Mouse (Mus musculus): ENCODE results near the gene Vgll4. TPM values are rescaled to one million over a fixed set of nuclear protein-coding genes. Genes with fewer than 3 reads are reported as not detected.

The Vgll4 gene
- total RNA-seq, 1 experiment from 2014 or later: 82.9 TPM

DNA sequence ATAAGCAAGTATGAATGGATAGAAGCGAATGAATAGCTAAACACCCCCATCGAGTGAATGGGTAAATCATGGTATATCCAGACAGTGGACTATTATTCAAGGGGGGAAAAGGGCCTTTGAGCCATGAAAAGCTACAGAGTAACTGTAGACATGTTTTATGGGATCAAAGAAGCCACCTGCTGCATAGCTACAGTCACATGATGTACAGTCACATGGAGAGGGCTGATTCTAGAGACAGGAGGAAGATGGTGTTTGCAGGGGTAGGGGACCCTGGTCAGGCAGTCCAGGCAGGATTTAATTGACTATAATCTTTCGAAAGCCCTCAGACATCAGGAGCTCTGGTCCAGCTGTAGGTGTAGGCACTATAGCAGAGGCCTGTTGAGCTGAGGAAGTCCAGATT, 133.4 kb downstream of the Vgll4 start:
- no peak for ATAC-seq (ENCODE audit: extremely low read depth, insufficient number of reproducible peaks, low FRiP score, poor library complexity, severe bottlenecking)

DNA sequence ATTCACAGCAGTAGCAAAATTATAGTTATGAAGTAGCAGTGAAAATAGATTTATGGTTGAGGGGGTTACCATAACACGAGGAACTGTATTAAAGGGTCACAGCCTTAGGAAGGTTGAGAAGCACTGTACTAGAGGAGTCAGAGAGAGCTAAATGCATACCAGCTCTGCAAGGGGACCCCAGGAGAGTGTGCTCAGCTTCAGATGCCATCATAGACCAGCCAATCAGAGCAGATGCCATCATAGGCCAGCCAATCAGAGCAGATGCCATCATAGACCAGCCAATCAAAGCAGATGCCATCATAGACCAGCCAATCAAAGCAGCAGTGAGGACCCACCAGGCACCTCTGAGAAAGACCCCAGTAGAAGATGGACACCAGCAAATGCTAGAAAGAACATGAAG, 134.0 kb downstream of the Vgll4 start:
- no peak for ATAC-seq (ENCODE audit: extremely low read depth, insufficient number of reproducible peaks, low FRiP score, poor library complexity, severe bottlenecking)

DNA sequence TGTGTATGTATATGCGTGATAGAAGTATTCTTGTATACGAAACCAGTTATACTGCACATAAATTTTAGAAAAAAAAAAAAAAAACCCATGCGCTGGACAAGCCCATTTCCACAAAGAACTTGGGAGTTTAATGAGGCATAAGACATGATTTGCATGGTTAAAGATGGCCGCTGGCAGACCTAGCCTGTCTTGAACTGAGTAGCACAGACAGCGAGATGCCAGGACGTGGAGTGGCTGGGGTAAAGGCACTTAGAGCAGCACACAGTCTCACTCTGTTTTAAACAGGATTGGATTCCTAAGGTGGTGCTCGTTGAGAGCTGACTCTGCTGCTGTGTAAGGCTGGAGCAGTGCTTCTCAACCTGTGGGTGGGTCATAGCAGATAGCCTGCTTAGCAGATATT, 134.4 kb downstream of the Vgll4 start:
- ATAC-seq (ENCODE audit: extremely low read depth, insufficient number of reproducible peaks, low FRiP score, poor library complexity, severe bottlenecking): no peak

DNA sequence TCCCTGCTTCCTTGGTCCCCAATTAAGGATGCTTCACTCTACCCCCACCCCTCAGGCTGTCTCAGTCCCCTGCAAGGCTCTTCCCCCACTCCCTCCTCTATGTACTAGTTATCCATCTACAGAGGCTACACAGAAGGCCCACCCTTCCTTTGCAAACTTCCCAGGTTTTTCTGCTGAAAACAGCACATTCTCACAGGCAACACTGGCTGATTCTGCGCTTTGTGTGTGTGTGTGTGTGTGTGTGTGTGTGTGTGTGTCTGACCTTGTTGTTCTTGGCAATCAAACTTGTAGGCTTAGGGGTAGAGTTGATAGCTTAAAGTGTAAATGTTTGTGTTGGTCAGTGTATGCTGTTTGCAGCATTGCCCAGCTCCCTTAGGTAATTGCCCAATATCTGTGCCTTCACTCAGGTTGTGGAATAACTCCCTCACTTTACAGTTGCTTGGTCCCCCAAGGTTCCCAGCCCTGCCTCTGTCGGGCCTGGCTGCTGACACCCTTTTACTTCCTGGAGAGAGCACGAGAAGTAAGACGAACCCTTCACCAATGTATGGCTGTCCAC, 135.9 kb downstream of the Vgll4 start:
- no peak for ATAC-seq (ENCODE audit: extremely low read depth, insufficient number of reproducible peaks, low FRiP score, poor library complexity, severe bottlenecking)

DNA sequence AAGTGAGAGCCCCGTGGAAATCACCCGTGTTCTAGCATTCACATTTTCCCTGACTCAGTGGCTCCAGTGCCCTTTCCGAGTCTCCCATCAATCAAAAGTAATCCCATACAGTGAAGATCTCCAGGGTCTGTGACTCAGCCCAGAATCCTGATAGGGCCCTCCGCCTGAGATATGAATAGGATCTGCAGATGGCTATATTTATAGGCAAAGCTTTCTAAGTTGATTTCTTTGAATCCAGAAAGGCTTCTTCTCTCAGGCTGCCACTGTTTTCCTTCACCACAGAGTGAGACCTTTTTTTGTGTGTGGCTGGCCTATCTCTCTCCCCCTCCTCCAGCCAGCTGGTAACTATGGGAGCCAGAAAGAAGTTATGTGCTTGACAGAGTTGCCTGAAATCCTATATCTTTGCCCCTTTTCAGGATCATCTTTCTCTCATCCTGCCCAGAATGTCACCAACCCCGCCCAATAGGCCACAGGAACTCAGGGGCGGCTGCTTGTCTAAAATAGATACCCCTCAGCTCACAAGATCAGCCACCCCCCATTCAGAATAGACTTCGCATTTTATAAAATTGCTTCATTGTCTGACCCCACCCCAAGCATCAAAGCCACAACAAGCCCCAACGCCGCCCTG, 136.6 kb downstream of the Vgll4 start:
- ATAC-seq (ENCODE audit: extremely low read depth, insufficient number of reproducible peaks, low FRiP score, poor library complexity, severe bottlenecking): no peak

DNA sequence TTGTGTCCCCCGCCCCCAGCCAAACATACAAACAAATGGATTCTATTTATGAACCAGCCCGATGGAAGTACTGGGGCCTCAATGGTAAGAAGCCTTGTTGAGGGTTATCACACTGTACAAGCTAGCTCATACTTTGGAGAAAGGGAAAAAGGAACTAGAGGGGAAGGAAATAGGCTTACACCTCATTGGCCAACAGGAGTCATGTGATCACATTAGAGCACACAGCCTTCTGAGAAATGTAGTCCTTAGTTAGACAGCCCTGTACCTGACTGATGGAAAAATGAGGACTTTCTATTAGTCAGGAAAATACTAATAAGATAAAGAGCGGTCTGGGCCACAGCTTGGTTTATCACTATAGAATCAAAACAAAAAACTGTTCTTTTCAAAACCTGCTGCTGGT, 138.0 kb downstream of the Vgll4 start:
- no peak for ATAC-seq (ENCODE audit: extremely low read depth, insufficient number of reproducible peaks, low FRiP score, poor library complexity, severe bottlenecking)

DNA sequence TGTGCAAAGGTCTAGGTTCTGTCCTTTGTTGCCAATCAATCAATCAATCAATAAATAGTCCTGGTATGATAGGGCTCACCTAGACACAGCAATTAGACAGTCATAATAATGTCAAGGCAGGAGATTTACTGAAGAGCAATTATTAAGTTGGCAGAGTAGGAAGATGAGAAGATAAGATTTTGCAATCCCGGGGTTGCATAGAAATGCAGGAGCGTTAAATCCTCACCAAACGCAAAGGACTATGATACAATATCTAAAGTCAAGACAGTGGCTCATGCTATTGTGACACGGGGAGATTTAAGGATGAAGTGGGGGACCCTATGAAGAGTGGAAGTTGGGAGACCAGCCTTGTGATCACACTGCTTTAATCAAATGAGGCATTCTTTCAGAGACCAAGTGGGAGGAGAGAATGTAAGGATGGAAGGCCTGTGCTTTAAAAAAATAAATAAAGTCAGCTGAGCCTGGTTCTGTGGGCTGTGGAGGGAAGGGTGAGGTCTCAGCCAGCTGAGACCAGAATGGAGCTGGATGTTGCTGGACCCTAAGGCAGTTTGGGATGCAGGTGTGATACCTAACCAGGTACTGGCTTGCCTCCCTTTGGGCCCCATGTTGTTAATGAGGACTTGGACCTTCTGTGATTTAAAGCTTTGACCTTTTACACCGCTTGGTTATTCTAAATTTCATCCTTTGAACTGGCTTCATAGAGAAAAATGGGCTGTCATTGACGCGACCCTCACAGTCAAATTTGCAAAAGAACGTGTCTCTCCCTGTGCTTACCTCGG, 139.9 kb downstream of the Vgll4 start:
- ATAC-seq (ENCODE audit: extremely low read depth, insufficient number of reproducible peaks, low FRiP score, poor library complexity, severe bottlenecking): no peak

DNA sequence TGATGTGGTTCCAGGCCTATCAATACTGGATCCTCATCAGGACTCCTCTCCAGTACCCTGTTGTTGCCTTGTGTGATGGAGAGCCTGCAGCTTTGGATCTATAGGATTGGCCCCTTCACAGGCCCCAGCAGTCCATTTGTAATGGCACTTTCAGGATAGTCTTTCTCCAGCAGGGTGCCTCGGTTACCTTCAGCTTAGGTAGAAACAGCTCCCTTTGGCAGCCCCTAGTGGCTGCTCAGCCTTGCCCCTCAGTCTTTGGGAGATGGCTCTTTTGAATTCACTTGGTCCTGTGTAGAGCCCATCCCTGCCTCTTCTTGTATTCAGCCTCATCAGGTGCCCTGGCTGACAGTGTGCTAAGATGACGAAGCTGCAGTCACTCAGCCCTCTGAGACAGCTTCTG, 142.9 kb downstream of the Vgll4 start:
- ATAC-seq (ENCODE audit: extremely low read depth, insufficient number of reproducible peaks, low FRiP score, poor library complexity, severe bottlenecking): no peak

DNA sequence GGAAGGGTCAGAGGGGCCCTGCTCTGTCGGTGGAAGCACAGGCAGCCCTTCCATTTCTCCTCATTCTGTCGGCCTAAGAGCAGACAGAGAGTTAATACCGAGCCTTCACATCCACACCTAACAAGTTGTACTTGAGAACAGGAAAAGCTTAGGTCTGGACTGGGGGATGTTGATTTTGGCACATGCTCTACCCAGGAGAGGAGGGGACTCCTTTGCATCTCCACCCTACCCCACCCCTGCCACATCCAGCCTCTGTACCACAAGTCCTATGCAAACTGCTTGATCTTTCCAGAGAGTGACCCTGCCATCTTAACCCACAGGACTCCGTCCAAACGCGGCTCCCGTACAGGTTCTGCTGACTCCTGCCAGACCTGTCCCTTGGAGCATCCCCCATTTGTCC, 148.1 kb downstream of the Vgll4 start:
- no peak for ATAC-seq (ENCODE audit: extremely low read depth, insufficient number of reproducible peaks, low FRiP score, poor library complexity, severe bottlenecking)

DNA sequence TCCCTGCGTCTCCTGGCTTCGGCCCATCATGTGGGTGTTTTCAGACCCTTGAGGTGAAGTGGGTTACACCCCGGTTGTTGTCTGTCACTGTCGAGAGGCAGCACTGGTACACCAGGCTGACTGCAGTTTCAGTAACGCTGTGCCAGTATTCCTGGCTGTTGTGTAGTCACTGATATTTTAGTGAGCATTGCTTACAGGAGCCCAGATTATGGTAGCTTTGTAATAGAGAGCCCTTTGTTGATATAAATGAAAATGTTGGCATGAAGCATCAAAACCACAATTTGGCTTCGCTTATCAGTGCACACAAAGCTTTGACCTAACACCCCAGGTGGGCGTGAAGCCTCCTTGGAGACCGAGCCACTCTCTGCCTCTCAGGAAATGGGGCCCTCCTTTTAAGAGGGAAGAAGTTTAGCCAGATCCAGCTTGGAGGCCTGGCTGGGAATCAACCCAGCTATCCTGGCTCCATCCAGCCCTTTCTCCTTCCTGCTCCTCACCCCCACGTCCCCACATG, 149.8 kb downstream of the Vgll4 start:
- no peak for ATAC-seq (ENCODE audit: extremely low read depth, insufficient number of reproducible peaks, low FRiP score, poor library complexity, severe bottlenecking)

DNA sequence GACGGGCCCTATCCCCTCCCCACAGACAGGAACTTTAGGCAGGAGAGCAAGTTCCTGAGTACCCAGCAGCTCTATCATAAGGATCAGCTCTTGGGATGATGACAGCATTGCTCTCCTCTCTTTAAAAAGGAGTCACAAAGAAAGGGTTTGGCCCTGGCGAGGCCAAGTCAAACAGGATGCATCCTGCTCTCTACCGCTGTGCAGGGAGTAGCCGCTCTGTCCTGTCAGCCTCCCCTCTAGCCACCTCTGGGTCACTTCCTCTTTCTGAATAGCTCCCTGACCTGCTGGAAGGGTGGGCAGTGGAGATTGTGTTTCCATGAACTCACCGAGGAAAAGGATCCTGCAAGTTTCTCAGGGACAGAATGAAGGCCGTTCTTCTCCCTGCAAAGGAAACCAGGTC, 151.3 kb downstream of the Vgll4 start:
- 0 out of 2 replicates have a peak, but pooled peaks have one; percentile 24 for ATAC-seq (ENCODE audit: extremely low read depth, insufficient number of reproducible peaks, low FRiP score, poor library complexity, severe bottlenecking)

DNA sequence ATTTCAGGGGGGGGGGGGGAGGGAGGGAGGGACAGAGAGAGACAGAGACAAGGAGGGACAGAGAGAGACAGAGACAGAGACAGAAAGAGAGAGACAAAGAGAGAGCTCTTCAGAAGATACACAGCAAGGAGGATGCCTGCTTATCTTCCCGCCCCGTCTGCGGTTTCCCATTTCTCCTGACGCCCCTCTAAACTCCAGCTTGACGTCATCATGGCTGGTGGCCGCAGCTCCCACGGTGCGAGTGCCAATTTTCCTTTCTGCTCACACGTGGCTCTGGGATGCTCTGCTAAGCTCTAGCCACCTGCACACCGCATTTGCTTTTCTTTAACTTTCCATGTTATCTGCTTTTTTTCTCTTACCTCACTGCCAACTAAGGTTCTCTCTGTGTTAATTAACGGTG, 151.8 kb downstream of the Vgll4 start:
- ATAC-seq (ENCODE audit: extremely low read depth, insufficient number of reproducible peaks, low FRiP score, poor library complexity, severe bottlenecking): no peak

DNA sequence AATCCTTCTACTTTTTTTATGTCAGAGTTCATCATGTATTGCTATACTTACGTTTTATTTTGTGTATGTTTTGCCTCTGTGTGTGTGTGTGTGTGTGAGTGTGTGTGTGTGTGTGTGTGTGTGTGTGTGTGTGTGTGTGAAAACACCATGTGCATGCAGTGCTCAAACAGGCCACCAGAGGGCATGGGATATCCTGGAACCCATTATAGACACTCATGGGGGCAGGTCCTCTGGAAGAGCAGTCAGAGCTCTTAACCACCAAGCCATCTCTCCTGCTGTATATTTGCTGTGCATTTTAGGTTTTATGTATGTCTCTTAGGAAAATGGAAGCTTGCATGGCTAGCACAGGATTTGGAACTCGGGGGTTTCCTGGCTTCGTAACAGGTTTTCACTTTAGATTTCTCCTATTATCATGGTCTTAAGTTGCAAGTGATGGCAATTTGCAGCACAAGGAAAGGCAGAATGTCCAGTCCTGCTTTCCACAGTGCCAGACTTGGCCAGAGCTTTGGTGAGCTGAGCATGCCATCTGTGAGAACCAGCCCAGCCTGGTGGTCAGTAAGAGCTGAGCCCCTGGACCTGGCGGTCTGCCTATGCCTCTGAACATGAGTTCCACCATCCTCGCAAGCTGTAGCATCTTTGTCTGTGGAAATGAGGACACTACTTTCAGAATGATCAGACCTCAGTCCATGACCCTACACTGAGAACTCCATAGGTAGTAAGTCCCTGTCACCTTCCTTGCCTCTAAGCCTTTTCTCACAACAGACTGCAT, 154.7 kb downstream of the Vgll4 start:
- no peak for ATAC-seq (ENCODE audit: extremely low read depth, insufficient number of reproducible peaks, low FRiP score, poor library complexity, severe bottlenecking)

DNA sequence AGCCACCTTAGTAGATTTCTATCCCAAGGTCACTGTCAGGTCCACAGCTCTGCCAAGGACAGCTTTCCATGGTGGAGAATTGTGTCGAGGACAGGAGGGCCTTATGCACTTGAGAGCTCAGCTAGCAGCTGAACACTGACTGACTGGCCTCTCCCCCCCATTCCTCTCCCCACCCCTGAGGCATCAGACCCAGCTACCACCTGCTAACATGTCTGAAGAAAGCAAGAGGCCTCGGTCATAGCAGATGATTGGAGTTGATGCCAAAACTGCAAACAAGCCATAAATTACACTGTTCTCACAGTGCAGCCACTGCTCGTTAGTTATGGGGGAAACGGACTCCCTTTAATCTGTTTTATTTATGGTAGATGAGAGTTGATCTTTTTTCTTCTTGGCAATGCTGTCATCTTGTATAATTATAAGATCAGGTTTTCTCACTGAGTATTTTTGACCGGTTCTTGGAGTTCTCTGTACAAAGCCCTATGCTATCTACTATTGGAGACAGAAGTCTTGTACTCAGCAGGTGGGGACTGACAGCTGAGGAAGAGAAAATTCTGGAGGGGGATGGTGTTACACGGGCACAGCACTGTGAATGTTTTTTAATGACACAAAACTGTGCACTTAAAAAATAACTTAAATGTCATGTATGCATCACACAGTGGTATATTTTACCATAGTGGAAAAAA, 155.5 kb downstream of the Vgll4 start:
- no peak for ATAC-seq (ENCODE audit: extremely low read depth, insufficient number of reproducible peaks, low FRiP score, poor library complexity, severe bottlenecking)

DNA sequence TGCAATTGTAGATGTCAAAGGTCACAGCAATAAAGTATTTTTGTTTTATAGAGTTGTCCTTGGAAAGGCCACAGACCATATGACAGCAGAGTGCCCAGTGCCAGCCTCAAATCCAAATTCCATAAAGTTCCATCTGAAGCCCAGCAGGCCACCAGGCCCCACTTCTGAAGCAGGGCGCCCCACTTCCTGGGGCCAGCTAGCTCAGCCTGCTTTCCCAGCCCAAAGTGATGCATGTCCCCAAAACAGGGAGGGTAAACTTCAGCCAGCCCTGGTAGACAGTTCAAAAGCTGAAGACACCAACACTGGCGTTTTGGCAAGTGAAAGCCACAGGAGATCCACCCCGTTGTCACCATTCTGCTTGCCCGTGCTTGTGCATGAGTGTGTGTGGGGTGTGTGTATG, 157.0 kb downstream of the Vgll4 start:
- ATAC-seq (ENCODE audit: extremely low read depth, insufficient number of reproducible peaks, low FRiP score, poor library complexity, severe bottlenecking): no peak

DNA sequence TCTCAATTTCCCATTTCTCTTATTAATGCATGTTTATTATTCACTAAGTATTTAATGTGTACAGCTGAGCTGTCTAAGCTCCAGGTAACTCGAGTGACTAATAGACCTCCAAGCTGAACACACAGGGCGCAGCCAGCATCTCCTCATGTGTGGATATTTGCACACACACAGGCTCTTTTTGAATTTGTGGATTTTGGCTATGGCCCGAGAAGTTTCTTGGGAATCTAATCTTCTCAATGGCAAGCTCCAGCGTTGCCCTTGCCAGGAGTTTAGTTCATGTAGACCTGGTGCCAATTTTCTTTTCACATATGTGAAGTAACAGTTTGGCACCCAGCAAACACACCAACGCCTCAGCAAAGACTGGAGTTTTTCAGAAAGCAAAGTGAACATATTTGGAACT, 157.5 kb downstream of the Vgll4 start:
- no peak for ATAC-seq (ENCODE audit: extremely low read depth, insufficient number of reproducible peaks, low FRiP score, poor library complexity, severe bottlenecking)

Measured in neutrophil, adult 5-6 weeks (primary cell).